Mouse (Mus musculus) hindbrain, embryonic 12.5 days (tissue): Measurements from ENCODE around the gene Slc22a20. TPM values are rescaled to one million over a fixed set of nuclear protein-coding genes. Genes with fewer than 3 reads are reported as not detected.
A peak's percentile ranks its signal among the peaks of the same experiment; 100 is the strongest.

Experiments used
- ATAC-seq: fragments of 200-750 bp; cut with Nextera tagmentation; 2 replicates; pipeline ENCODE4 v1.8.0; 2017; ENCODE audit warnings: moderate TSS enrichment; ENCODE audit not compliant: low FRiP score
- H3K27ac ChIP-seq: fragments of 300-500 bp; sonication (generic); 2 replicates; pipeline ENCODE4 v1.5.1; 2016; ENCODE audit warnings: mild to moderate bottlenecking
- H3K27me3 ChIP-seq: fragments of 300-500 bp; sonication (generic); 2 replicates; pipeline ENCODE4 v1.6.1; 2016; ENCODE audit warnings: mild to moderate bottlenecking
- H3K36me3 ChIP-seq: fragments of 300-500 bp; sonication (generic); 2 replicates; pipeline ENCODE4 v1.6.1; 2016; ENCODE audit warnings: mild to moderate bottlenecking
- H3K4me1 ChIP-seq: fragments of 300-500 bp; sonication (generic); 2 replicates; pipeline ENCODE4 v1.6.1; 2016
- H3K4me2 ChIP-seq: fragments of 300-500 bp; sonication (generic); replicated peaks from 2 replicates; pipeline ENCODE4 v1.6.1; 2016; ENCODE audit warnings: mild to moderate bottlenecking
- H3K4me3 ChIP-seq: fragments of 300-500 bp; sonication (generic); 2 replicates; pipeline ENCODE4 v1.5.1; 2016; ENCODE audit warnings: mild to moderate bottlenecking
- H3K9ac ChIP-seq: fragments of 300-500 bp; sonication (generic); 2 replicates; pipeline ENCODE4 v1.6.1; 2016; ENCODE audit warnings: mild to moderate bottlenecking, moderate library complexity
- H3K9me3 ChIP-seq: fragments of 300-500 bp; sonication (generic); replicated peaks from 2 replicates; pipeline ENCODE4 v1.6.1; 2016; ENCODE audit warnings: mild to moderate bottlenecking
- WGBS: fragments of 180-500 bp; shearing (Covaris S2); methylation state at CpG from one replicate; pipeline ENCODE4 v1.1.7; 2016; 5-methylcytosine and 5-hydroxymethylcytosine counted together
- polyA plus RNA-seq: library from polyadenylated mRNA; unstranded; fragments of >200 nt; fragmentation: Nextera tagmentation; extraction: Ambion mirVana; gene quantifications from 2 replicates; pipeline ENCODE4 v1.2.1, GENCODE M21; 2016

Slc22a20 gene
- polyA plus RNA-seq, result not detected in 2 replicates

GRCm38 (mm10) chr19:5986043-5986442, at the start of gene Slc22a20:
Gene Slc22a20 (minus strand): TSS chr19:5986143.
- no peaks in the 10 kb centered on the region for H3K27me3 ChIP-seq
- no peak within 1 kb of the TSS for H3K4me2 ChIP-seq
- H3K9ac ChIP-seq, result no peak within 1 kb of the TSS
- no peak within 1 kb of the TSS for H3K27ac ChIP-seq
- ATAC-seq, result no peak
- H3K4me3 ChIP-seq, result no peak within 1 kb of the TSS
- H3K36me3 ChIP-seq, result no peaks in the 10 kb centered on the region
- WGBS, result 44% methylated on average over 4 of the region's 4 CpGs
- H3K9me3 ChIP-seq, result no peaks in the 10 kb centered on the region
- peaks cover 10% of the 10 kb centered on the region for H3K4me1 ChIP-seq

- WGBS, result 71% methylated on average over 14 of the region's 14 CpGs
- Histone ChIP-seq H3K4me3 (no peak overlapping the region), H3K9me3 (no peaks in the 10 kb centered on the region), H3K36me3 (no peaks in the 10 kb centered on the region), H3K27me3 (no peaks in the 10 kb centered on the region), H3K4me1 (no peaks in the 10 kb centered on the region), H3K4me2 (no peak overlapping the region), H3K27ac (no peak overlapping the region), H3K9ac (no peak overlapping the region)
- ATAC-seq, result no peak
Observed at GRCm38 (mm10) chr19:6030520-6031280, 44.8 kb upstream of the Slc22a20 start.

- Histone ChIP-seq H3K4me1 (no peaks in the 10 kb centered on the region), H3K27me3 (no peaks in the 10 kb centered on the region), H3K9ac (no peak overlapping the region), H3K4me2 (no peak overlapping the region), H3K27ac (no peak overlapping the region), H3K4me3 (no peak overlapping the region), H3K36me3 (no peaks in the 10 kb centered on the region), H3K9me3 (no peaks in the 10 kb centered on the region)
- 80% methylated on average over 9 of the region's 9 CpGs for WGBS
- no peak for ATAC-seq
Observed at GRCm38 (mm10) chr19:6029426-6029825, 43.5 kb upstream of the Slc22a20 start.

GRCm38 (mm10) chr19:6028991-6029390, 43.0 kb upstream of the Slc22a20 start:
- no peak overlapping the region for H3K9ac ChIP-seq
- WGBS, result 87% methylated on average over 6 of the region's 6 CpGs
- no peaks in the 10 kb centered on the region for H3K4me1 ChIP-seq
- H3K4me3 ChIP-seq, result no peak overlapping the region
- H3K9me3 ChIP-seq, result no peaks in the 10 kb centered on the region
- no peak for ATAC-seq
- no peak overlapping the region for H3K27ac ChIP-seq
- H3K4me2 ChIP-seq, result no peak overlapping the region
- H3K27me3 ChIP-seq, result no peaks in the 10 kb centered on the region
- no peaks in the 10 kb centered on the region for H3K36me3 ChIP-seq

- no peak for ATAC-seq
- H3K9me3 ChIP-seq, result no peaks in the 10 kb centered on the region
- no peak overlapping the region for H3K4me3 ChIP-seq
- no peak overlapping the region for H3K9ac ChIP-seq
- H3K36me3 ChIP-seq, result no peaks in the 10 kb centered on the region
- no peak overlapping the region for H3K27ac ChIP-seq
- H3K27me3 ChIP-seq, result no peaks in the 10 kb centered on the region
- no peaks in the 10 kb centered on the region for H3K4me1 ChIP-seq
- 84% methylated on average over 7 of the region's 7 CpGs for WGBS
- H3K4me2 ChIP-seq, result no peak overlapping the region
Observed at GRCm38 (mm10) chr19:6023930-6024329, 38.0 kb upstream of the Slc22a20 start.

GRCm38 (mm10) chr19:6023059-6023458, 37.1 kb upstream of the Slc22a20 start:
- no peak overlapping the region for H3K4me2 ChIP-seq
- no peak overlapping the region for H3K9ac ChIP-seq
- no peak overlapping the region for H3K27ac ChIP-seq
- H3K4me1 ChIP-seq, result no peaks in the 10 kb centered on the region
- 67% methylated on average over 8 of the region's 8 CpGs for WGBS
- ATAC-seq, result no peak
- no peaks in the 10 kb centered on the region for H3K36me3 ChIP-seq
- H3K4me3 ChIP-seq, result no peak overlapping the region
- no peaks in the 10 kb centered on the region for H3K9me3 ChIP-seq
- no peaks in the 10 kb centered on the region for H3K27me3 ChIP-seq

GRCm38 (mm10) chr19:6020276-6020675, 34.3 kb upstream of the Slc22a20 start:
- peaks cover 18% of the 10 kb centered on the region for H3K27me3 ChIP-seq
- ATAC-seq, result no peak
- H3K27ac ChIP-seq, result no peak overlapping the region
- H3K4me2 ChIP-seq, result no peak overlapping the region
- no peak overlapping the region for H3K9ac ChIP-seq
- H3K4me3 ChIP-seq, result no peak overlapping the region
- peaks cover 8% of the 10 kb centered on the region for H3K4me1 ChIP-seq
- 54% methylated on average over 3 of the region's 3 CpGs for WGBS
- H3K9me3 ChIP-seq, result no peaks in the 10 kb centered on the region
- no peaks in the 10 kb centered on the region for H3K36me3 ChIP-seq

- Histone ChIP-seq H3K9ac (no peak overlapping the region), H3K27me3 (peaks cover 36% of the 10 kb centered on the region), H3K4me1 (peaks cover 13% of the 10 kb centered on the region), H3K36me3 (no peaks in the 10 kb centered on the region), H3K9me3 (no peaks in the 10 kb centered on the region), H3K4me3 (no peak overlapping the region), H3K27ac (no peak overlapping the region), H3K4me2 (no peak overlapping the region)
- 33% methylated on average over 15 of the region's 15 CpGs for WGBS
- ATAC-seq, result no peak
Observed at GRCm38 (mm10) chr19:6018142-6019089, 32.5 kb upstream of the Slc22a20 start.

- no peak for ATAC-seq
- Histone ChIP-seq H3K4me1 (peaks cover 13% of the 10 kb centered on the region), H3K4me3 (0 out of 2 replicates have a peak overlapping the region, but pooled peaks have one; percentile 46), H3K9ac (no peak overlapping the region), H3K27me3 (peaks cover 36% of the 10 kb centered on the region), H3K9me3 (no peaks in the 10 kb centered on the region), H3K4me2 (no peak overlapping the region), H3K36me3 (no peaks in the 10 kb centered on the region), H3K27ac (no peak overlapping the region)
- 45% methylated on average over 7 of the region's 7 CpGs for WGBS
Observed at GRCm38 (mm10) chr19:6016532-6016931, 30.6 kb upstream of the Slc22a20 start.

GRCm38 (mm10) chr19:6015511-6016315, 29.8 kb upstream of the Slc22a20 start, which contains the start of gene Capn1:
Gene Capn1 (minus strand): TSS chr19:6015897.
- H3K9ac ChIP-seq, result peak within 1 kb of the TSS; percentile 69
- 0 out of 2 replicates have a peak within 1 kb of the TSS, but pooled peaks have one; percentile 7 for H3K27ac ChIP-seq
- no peaks in the 10 kb centered on the region for H3K36me3 ChIP-seq
- peak within 1 kb of the TSS; percentile 46 for H3K4me3 ChIP-seq
- H3K27me3 ChIP-seq, result peaks cover 36% of the 10 kb centered on the region
- peak; percentile 78 for ATAC-seq
- peaks cover 13% of the 10 kb centered on the region for H3K4me1 ChIP-seq
- 2% methylated on average over 40 of the region's 40 CpGs for WGBS
- no peaks in the 10 kb centered on the region for H3K9me3 ChIP-seq
- peak within 1 kb of the TSS; percentile 84 for H3K4me2 ChIP-seq

GRCm38 (mm10) chr19:6014991-6015510, 29.1 kb upstream of the Slc22a20 start:
- Histone ChIP-seq H3K36me3 (no peaks in the 10 kb centered on the region), H3K27me3 (peaks cover 36% of the 10 kb centered on the region), H3K4me1 (peaks cover 13% of the 10 kb centered on the region), H3K27ac (0 out of 2 replicates have a peak overlapping the region, but pooled peaks have one; percentile 7), H3K9ac (peak overlapping the region; percentile 69), H3K4me2 (peak overlapping the region; percentile 84), H3K9me3 (no peaks in the 10 kb centered on the region), H3K4me3 (peak overlapping the region; percentile 46)
- ATAC-seq, result peak; percentile 60
- WGBS, result under 1% methylated on average over 15 of the region's 18 CpGs
